Mouse (Mus musculus) neural tube, embryonic 14.5 days (tissue): ENCODE results near the gene Adamts7. TPM values are rescaled to one million over a fixed set of nuclear protein-coding genes. Genes with fewer than 3 reads are reported as not detected.

Source experiments
- ATAC-seq: fragments of 200-750 bp; cut with Nextera tagmentation; 2 replicates; pipeline ENCODE4 v1.8.0; 2017; ENCODE audit warnings: low read depth, mild to moderate bottlenecking, moderate TSS enrichment, moderate library complexity
- H3K27ac ChIP-seq: fragments of 300-500 bp; sonication (generic); 2 replicates; pipeline ENCODE4 v1.5.1; 2014; ENCODE audit warnings: low read depth, mild to moderate bottlenecking, control low read depth, low read length, moderate library complexity, mixed read lengths
- H3K27me3 ChIP-seq: fragments of 300-500 bp; sonication (generic); 2 replicates; pipeline ENCODE4 v1.6.1; 2014; ENCODE audit warnings: low read length; ENCODE audit not compliant: control insufficient read depth, insufficient read depth
- H3K36me3 ChIP-seq: fragments of 300-500 bp; sonication (generic); 2 replicates; pipeline ENCODE4 v1.6.1; 2014; ENCODE audit warnings: low read length, mixed read lengths; ENCODE audit not compliant: control insufficient read depth, insufficient read depth
- H3K4me1 ChIP-seq: fragments of 300-500 bp; sonication (generic); 2 replicates; pipeline ENCODE4 v1.6.1; 2014; ENCODE audit warnings: low read length; ENCODE audit not compliant: control insufficient read depth, insufficient read depth
- H3K4me2 ChIP-seq: fragments of 300-500 bp; sonication (generic); 2 replicates; pipeline ENCODE4 v1.6.1; 2014; ENCODE audit warnings: mild to moderate bottlenecking, low read depth, low read length, control low read depth
- H3K4me3 ChIP-seq: fragments of 300-500 bp; sonication (generic); 2 replicates; pipeline ENCODE4 v1.5.1; 2014; ENCODE audit warnings: low read depth, low read length, control low read depth, mixed read lengths
- H3K9ac ChIP-seq: fragments of 300-500 bp; sonication (generic); replicated peaks from 2 replicates; pipeline ENCODE4 v1.6.1; 2014; ENCODE audit warnings: low read depth, mild to moderate bottlenecking, control low read depth, low read length, mixed read lengths
- H3K9me3 ChIP-seq: fragments of 300-500 bp; sonication (generic); 2 replicates; pipeline ENCODE4 v1.6.1; 2016; ENCODE audit warnings: low read length; ENCODE audit not compliant: control insufficient read depth
- WGBS: fragments of 180-500 bp; shearing (Covaris S2); extraction: QIAGEN DNeasy Blood & Tissue Kit; methylation state at CpG from one replicate; pipeline ENCODE4 v1.1.7; 2014; 5-methylcytosine and 5-hydroxymethylcytosine counted together
- polyA plus RNA-seq: library from polyadenylated mRNA; unstranded; fragments of >200 nt; fragmentation: Nextera tagmentation; extraction: Ambion mirVana; gene quantifications from 2 replicates; pipeline ENCODE4 v1.2.1, GENCODE M21; 2014

The Adamts7 gene
- 5.7 and 12.6 TPM in 2 replicates for polyA plus RNA-seq

GRCm38 (mm10) chr9:90162926-90163748 lies at the start of gene Adamts7:
Adamts7 (plus strand) TSS chr9:90163069.
- WGBS, result under 1% methylated on average over 54 of the region's 60 CpGs
- peak; percentile 77 for ATAC-seq
- peaks cover 14% of the 10 kb centered on the region; the same call in 1 of the 2 replicates for H3K4me1 ChIP-seq
- peak within 1 kb of the TSS; percentile 90 for H3K4me2 ChIP-seq
- H3K27me3 ChIP-seq, result no peaks in the 10 kb centered on the region
- peaks cover 5% of the 10 kb centered on the region for H3K9me3 ChIP-seq
- peak within 1 kb of the TSS; percentile 87 for H3K9ac ChIP-seq
- H3K27ac ChIP-seq, result peak within 1 kb of the TSS; percentile 69
- H3K36me3 ChIP-seq, result no peaks in the 10 kb centered on the region
- peak within 1 kb of the TSS; percentile 78 for H3K4me3 ChIP-seq

GRCm38 (mm10) chr9:90113151-90113550 lies 49.7 kb upstream of the Adamts7 start:
- peak overlapping the region; percentile 100; the same call in 1 of the 2 replicates for H3K27ac ChIP-seq
- 3% methylated on average over 13 of the region's 13 CpGs for WGBS
- no peaks in the 10 kb centered on the region for H3K9me3 ChIP-seq
- H3K4me2 ChIP-seq, result peak overlapping the region; percentile 68
- H3K4me1 ChIP-seq, result peaks cover 30% of the 10 kb centered on the region
- peak overlapping the region; percentile 88 for H3K4me3 ChIP-seq
- no peaks in the 10 kb centered on the region for H3K36me3 ChIP-seq
- no peaks in the 10 kb centered on the region for H3K27me3 ChIP-seq
- peak overlapping the region; percentile 97 for H3K9ac ChIP-seq
- ATAC-seq, result no peak

GRCm38 (mm10) chr9:90113651-90114566 lies 49.0 kb upstream of the Adamts7 start:
- H3K9ac ChIP-seq, result peak overlapping the region; percentile 97
- peak overlapping the region; percentile 68 for H3K4me2 ChIP-seq
- ATAC-seq, result peak; percentile 71
- no peaks in the 10 kb centered on the region for H3K36me3 ChIP-seq
- no peaks in the 10 kb centered on the region for H3K27me3 ChIP-seq
- H3K9me3 ChIP-seq, result no peaks in the 10 kb centered on the region
- H3K4me3 ChIP-seq, result peak overlapping the region; percentile 88
- under 1% methylated on average over 81 of the region's 82 CpGs for whole genome bisulfite sequencing
- peak overlapping the region; percentile 100 for H3K27ac ChIP-seq
- H3K4me1 ChIP-seq, result peaks cover 30% of the 10 kb centered on the region

- Histone ChIP-seq H3K36me3 (no peaks in the 10 kb centered on the region), H3K27ac (peak within 1 kb of the TSS; percentile 100), H3K4me2 (peak within 1 kb of the TSS; percentile 71), H3K27me3 (no peaks in the 10 kb centered on the region), H3K4me1 (peaks cover 26% of the 10 kb centered on the region), H3K4me3 (peak within 1 kb of the TSS; percentile 88), H3K9ac (peak within 1 kb of the TSS; percentile 97), H3K9me3 (no peaks in the 10 kb centered on the region)
- 1% methylated on average over 38 of the region's 40 CpGs for WGBS
- ATAC-seq, result peak; percentile 99
These were observed 48.1 kb upstream of the Adamts7 start, which contains the start of gene Morf4l1 for GRCm38 (mm10) chr9:90114567-90115307. Morf4l1 (minus strand) TSS chr9:90114774.

- no peak for ATAC-seq
- Histone ChIP-seq H3K27me3 (no peaks in the 10 kb centered on the region), H3K27ac (peak overlapping the region; percentile 80; the same call in 1 of the 2 replicates)
These were observed 47.6 kb upstream of the Adamts7 start for GRCm38 (mm10) chr9:90115308-90115700.

GRCm38 (mm10) chr9:90117234-90117633 lies 45.6 kb upstream of the Adamts7 start:
- Histone ChIP-seq H3K4me3 (no peak overlapping the region), H3K4me2 (no peak overlapping the region), H3K27me3 (no peaks in the 10 kb centered on the region), H3K27ac (no peak overlapping the region), H3K36me3 (no peaks in the 10 kb centered on the region), H3K9me3 (no peaks in the 10 kb centered on the region), H3K4me1 (peaks cover 12% of the 10 kb centered on the region; the same call in 1 of the 2 replicates), H3K9ac (no peak overlapping the region)
- ATAC-seq, result no peak

More at GRCm38 (mm10) chr9:90115308-90115700, 47.6 kb upstream of the Adamts7 start:
- Histone ChIP-seq H3K9me3 (no peaks in the 10 kb centered on the region), H3K4me3 (peak overlapping the region; percentile 88), H3K36me3 (no peaks in the 10 kb centered on the region), H3K4me2 (peak overlapping the region; percentile 71), H3K4me1 (peaks cover 26% of the 10 kb centered on the region), H3K9ac (peak overlapping the region; percentile 69; the same call in 1 of the 2 replicates)

GRCm38 (mm10) chr9:90122246-90122740 lies 40.6 kb upstream of the Adamts7 start:
- Histone ChIP-seq H3K27me3 (no peaks in the 10 kb centered on the region), H3K4me2 (no peak overlapping the region), H3K27ac (no peak overlapping the region), H3K9me3 (no peaks in the 10 kb centered on the region), H3K4me1 (no peaks in the 10 kb centered on the region), H3K9ac (no peak overlapping the region), H3K4me3 (no peak overlapping the region), H3K36me3 (no peaks in the 10 kb centered on the region)
- WGBS, result 66% methylated on average over 4 of the region's 4 CpGs
- ATAC-seq, result no peak

- Histone ChIP-seq H3K27ac (no peak overlapping the region), H3K4me2 (no peak overlapping the region), H3K4me1 (no peaks in the 10 kb centered on the region), H3K36me3 (no peaks in the 10 kb centered on the region), H3K4me3 (no peak overlapping the region), H3K27me3 (no peaks in the 10 kb centered on the region), H3K9ac (no peak overlapping the region), H3K9me3 (no peaks in the 10 kb centered on the region)
- peak; percentile 38; the same call in 1 of the 2 replicates for ATAC-seq
- WGBS, result 35% methylated on average over 11 of the region's 11 CpGs
These were observed 38.6 kb upstream of the Adamts7 start for GRCm38 (mm10) chr9:90124156-90124872.
